Mouse (Mus musculus) embryonic facial prominence, embryonic 15.5 days (tissue): ENCODE results near the gene Plcd4. TPM values are rescaled to one million over a fixed set of nuclear protein-coding genes. Genes with fewer than 3 reads are reported as not detected.
"Not testable (repeated sequence)": the region's sequence is repeated elsewhere in the genome, so short reads cannot be mapped to it uniquely, and the experiment has no call there.

Experiments used
- ATAC-seq: fragments of 200-750 bp; cut with Nextera tagmentation; 2 replicates; pipeline ENCODE4 v1.8.0; 2017; ENCODE audit warnings: low read depth, moderate TSS enrichment; ENCODE audit not compliant: insufficient number of reproducible peaks, low FRiP score, low TSS enrichment
- H3K27ac ChIP-seq: fragments of 300-500 bp; sonication (generic); replicated peaks from 2 replicates; pipeline ENCODE4 v1.5.1; 2015; ENCODE audit warnings: mild to moderate bottlenecking, inconsistent platforms
- H3K27me3 ChIP-seq: fragments of 300-500 bp; sonication (generic); 2 replicates; pipeline ENCODE4 v1.6.1; 2015; ENCODE audit warnings: inconsistent platforms
- H3K36me3 ChIP-seq: fragments of 300-500 bp; sonication (generic); 2 replicates; pipeline ENCODE4 v1.6.1; 2015; ENCODE audit warnings: mild to moderate bottlenecking, inconsistent platforms
- H3K4me1 ChIP-seq: fragments of 300-500 bp; sonication (generic); 2 replicates; pipeline ENCODE4 v1.6.1; 2015; ENCODE audit warnings: inconsistent platforms
- H3K4me2 ChIP-seq: fragments of 300-500 bp; sonication (generic); replicated peaks from 2 replicates; pipeline ENCODE4 v1.6.1; 2015; ENCODE audit warnings: mild to moderate bottlenecking, inconsistent platforms
- H3K4me3 ChIP-seq: fragments of 300-500 bp; sonication (generic); replicated peaks from 2 replicates; pipeline ENCODE4 v1.5.1; 2015; ENCODE audit warnings: mild to moderate bottlenecking, inconsistent platforms
- H3K9ac ChIP-seq: fragments of 300-500 bp; sonication (generic); 2 replicates; pipeline ENCODE4 v1.6.1; 2015; ENCODE audit warnings: inconsistent platforms
- H3K9me3 ChIP-seq: fragments of 300-500 bp; sonication (generic); replicated peaks from 2 replicates; pipeline ENCODE4 v1.6.1; 2016; ENCODE audit warnings: inconsistent platforms
- WGBS: fragments of 180-500 bp; shearing (Covaris S2); methylation state at CpG from one replicate; pipeline ENCODE4 v1.1.7; 2015; 5-methylcytosine and 5-hydroxymethylcytosine counted together
- polyA plus RNA-seq: library from polyadenylated mRNA; unstranded; fragments of >200 nt; fragmentation: Nextera tagmentation; extraction: Ambion mirVana; gene quantifications from 2 replicates; pipeline ENCODE4 v1.2.1, GENCODE M21; 2015

The Plcd4 gene
- polyA plus RNA-seq, result 0.80 and 1.6 TPM in 2 replicates

- no peak within 1 kb of the TSS for H3K27ac ChIP-seq
- H3K9ac ChIP-seq, result no peak within 1 kb of the TSS
- ATAC-seq, result no peak
- WGBS, result 3% methylated on average over 6 of the region's 6 CpGs
- no peak within 1 kb of the TSS for H3K4me3 ChIP-seq
- H3K36me3 ChIP-seq, result no peaks in the 10 kb centered on the region
- H3K4me1 ChIP-seq, result peaks cover 6% of the 10 kb centered on the region
- no peaks in the 10 kb centered on the region for H3K27me3 ChIP-seq
- peak within 1 kb of the TSS; percentile 19; the same call in 1 of the 2 replicates for H3K4me2 ChIP-seq
- H3K9me3 ChIP-seq, result no peaks in the 10 kb centered on the region
These were observed at the start of gene Plcd4 for GRCm38 (mm10) chr1:74542451-74542961. Gene Plcd4, plus strand, starts transcription at chr1:74542888.

- no peak overlapping the region for H3K4me3 ChIP-seq
- peaks cover 9% of the 10 kb centered on the region for H3K4me1 ChIP-seq
- no peaks in the 10 kb centered on the region for H3K9me3 ChIP-seq
- H3K27ac ChIP-seq, result no peak overlapping the region
- no peaks in the 10 kb centered on the region for H3K27me3 ChIP-seq
- WGBS, result 46% methylated on average over 1 of the region's 1 CpGs
- ATAC-seq, result no peak
- no peak overlapping the region for H3K4me2 ChIP-seq
- no peak overlapping the region for H3K9ac ChIP-seq
- peaks cover 6% of the 10 kb centered on the region; the same call in 1 of the 2 replicates for H3K36me3 ChIP-seq
These were observed 41.6 kb upstream of the Plcd4 start for GRCm38 (mm10) chr1:74501106-74501505.

GRCm38 (mm10) chr1:74505393-74505720 is 37.3 kb upstream of the Plcd4 start:
- peak overlapping the region; percentile 58; the same call in 1 of the 2 replicates for H3K27ac ChIP-seq
- WGBS, result under 1% methylated on average over 22 of the region's 22 CpGs
- no peak; the same call in 1 of the 2 replicates for ATAC-seq
- no peaks in the 10 kb centered on the region for H3K9me3 ChIP-seq
- peak overlapping the region; percentile 92 for H3K4me3 ChIP-seq
- peak overlapping the region; percentile 77 for H3K4me2 ChIP-seq
- H3K4me1 ChIP-seq, result peaks cover 22% of the 10 kb centered on the region
- H3K27me3 ChIP-seq, result no peaks in the 10 kb centered on the region
- H3K9ac ChIP-seq, result peak overlapping the region; percentile 71
- H3K36me3 ChIP-seq, result no peaks in the 10 kb centered on the region

- peak within 1 kb of the TSS; percentile 84 for H3K9ac ChIP-seq
- peak within 1 kb of the TSS; percentile 84 for H3K27ac ChIP-seq
- H3K4me1 ChIP-seq, result peaks cover 22% of the 10 kb centered on the region
- no peaks in the 10 kb centered on the region for H3K36me3 ChIP-seq
- H3K4me2 ChIP-seq, result peak within 1 kb of the TSS; percentile 77
- ATAC-seq, result peak; percentile 100
- H3K9me3 ChIP-seq, result no peaks in the 10 kb centered on the region
- no peaks in the 10 kb centered on the region for H3K27me3 ChIP-seq
- under 1% methylated on average over 64 of the region's 64 CpGs for whole genome bisulfite sequencing
- H3K4me3 ChIP-seq, result peak within 1 kb of the TSS; percentile 92
These were observed 36.8 kb upstream of the Plcd4 start, which contains the start of gene Cnot9 for GRCm38 (mm10) chr1:74505721-74506464. Gene Cnot9, plus strand, starts transcription at chr1:74506058.

GRCm38 (mm10) chr1:74506471-74506881 is 36.2 kb upstream of the Plcd4 start:
- WGBS, result 0% methylated on average over 34 of the region's 34 CpGs
- ATAC-seq, result no peak; the same call in 1 of the 2 replicates
- Histone ChIP-seq H3K4me2 (peak overlapping the region; percentile 77), H3K27me3 (no peaks in the 10 kb centered on the region), H3K36me3 (no peaks in the 10 kb centered on the region), H3K27ac (peak overlapping the region; percentile 84), H3K4me1 (peaks cover 22% of the 10 kb centered on the region), H3K9ac (peak overlapping the region; percentile 84), H3K4me3 (peak overlapping the region; percentile 92), H3K9me3 (no peaks in the 10 kb centered on the region)

- Histone ChIP-seq H3K9ac (no peak overlapping the region; the same call in 1 of the 2 replicates), H3K4me1 (peaks cover 22% of the 10 kb centered on the region), H3K27me3 (no peaks in the 10 kb centered on the region), H3K4me2 (peak overlapping the region; percentile 77), H3K27ac (no peak overlapping the region), H3K9me3 (no peaks in the 10 kb centered on the region), H3K4me3 (peak overlapping the region; percentile 92), H3K36me3 (peaks cover 2% of the 10 kb centered on the region; the same call in 1 of the 2 replicates)
- no peak for ATAC-seq
- 91% methylated on average over 2 of the region's 2 CpGs for WGBS
These were observed 34.9 kb upstream of the Plcd4 start for GRCm38 (mm10) chr1:74507780-74508179.

- Histone ChIP-seq H3K36me3 (peaks cover 13% of the 10 kb centered on the region), H3K9me3 (no peaks in the 10 kb centered on the region), H3K27ac (no peak overlapping the region), H3K4me2 (no peak overlapping the region), H3K27me3 (no peaks in the 10 kb centered on the region), H3K9ac (no peak overlapping the region), H3K4me3 (no peak overlapping the region), H3K4me1 (peaks cover 13% of the 10 kb centered on the region)
- ATAC-seq, result no peak
- WGBS, result 94% methylated on average over 5 of the region's 5 CpGs
These were observed 31.4 kb upstream of the Plcd4 start for GRCm38 (mm10) chr1:74511306-74511705.

GRCm38 (mm10) chr1:74512999-74513398 is 29.7 kb upstream of the Plcd4 start:
- WGBS, result 94% methylated on average over 1 of the region's 1 CpGs
- H3K4me1 ChIP-seq, H3K4me2 ChIP-seq, H3K9me3 ChIP-seq, H3K4me3 ChIP-seq, H3K27ac ChIP-seq, H3K27me3 ChIP-seq, H3K9ac ChIP-seq, ATAC-seq: not testable (repeated sequence)
- peaks cover 13% of the 10 kb centered on the region for H3K36me3 ChIP-seq

- H3K9ac ChIP-seq, result no peak overlapping the region
- H3K4me2 ChIP-seq, result no peak overlapping the region
- peaks cover 49% of the 10 kb centered on the region for H3K36me3 ChIP-seq
- no peaks in the 10 kb centered on the region for H3K9me3 ChIP-seq
- no peak overlapping the region for H3K27ac ChIP-seq
- H3K27me3 ChIP-seq, result no peaks in the 10 kb centered on the region
- no peak for ATAC-seq
- H3K4me3 ChIP-seq, result no peak overlapping the region
- H3K4me1 ChIP-seq, result no peaks in the 10 kb centered on the region
These were observed 22.8 kb upstream of the Plcd4 start for GRCm38 (mm10) chr1:74519875-74520274.

GRCm38 (mm10) chr1:74524746-74525145 is 17.9 kb upstream of the Plcd4 start:
- H3K9me3 ChIP-seq, result no peaks in the 10 kb centered on the region
- H3K4me3 ChIP-seq, result no peak overlapping the region
- H3K36me3 ChIP-seq, result peaks cover 85% of the 10 kb centered on the region
- no peak overlapping the region for H3K4me2 ChIP-seq
- 92% methylated on average over 4 of the region's 4 CpGs for WGBS
- H3K4me1 ChIP-seq, result no peaks in the 10 kb centered on the region
- ATAC-seq, result no peak
- no peak overlapping the region for H3K27ac ChIP-seq
- H3K27me3 ChIP-seq, result no peaks in the 10 kb centered on the region
- H3K9ac ChIP-seq, result no peak overlapping the region

GRCm38 (mm10) chr1:74528589-74528988 is 14.1 kb upstream of the Plcd4 start:
- H3K4me3 ChIP-seq, result no peak overlapping the region
- no peak for ATAC-seq
- H3K36me3 ChIP-seq, result peaks cover 85% of the 10 kb centered on the region
- no peak overlapping the region for H3K27ac ChIP-seq
- H3K9me3 ChIP-seq, result no peaks in the 10 kb centered on the region
- no peaks in the 10 kb centered on the region for H3K27me3 ChIP-seq
- WGBS, result 96% methylated on average over 7 of the region's 7 CpGs
- no peak overlapping the region for H3K9ac ChIP-seq
- H3K4me1 ChIP-seq, result no peaks in the 10 kb centered on the region
- H3K4me2 ChIP-seq, result no peak overlapping the region
